Mouse (Mus musculus) heart, embryonic 13.5 days (tissue): ENCODE results near the gene Agap1. TPM values are rescaled to one million over a fixed set of nuclear protein-coding genes. Genes with fewer than 3 reads are reported as not detected.

Experiments used
- ATAC-seq: fragments of 200-750 bp; cut with Nextera tagmentation; 2 replicates; pipeline ENCODE4 v1.8.0; 2017; ENCODE audit warnings: moderate TSS enrichment; ENCODE audit not compliant: insufficient number of reproducible peaks, low FRiP score, low TSS enrichment; ENCODE audit errors: extremely low read depth
- H3K27ac ChIP-seq: fragments of 300-500 bp; sonication (generic); replicated peaks from 2 replicates; pipeline ENCODE4 v1.5.1; 2015; ENCODE audit warnings: moderate library complexity, mild to moderate bottlenecking, inconsistent platforms
- H3K27me3 ChIP-seq: fragments of 300-500 bp; sonication (generic); replicated peaks from 2 replicates; pipeline ENCODE4 v1.6.1; 2015; ENCODE audit warnings: mild to moderate bottlenecking, inconsistent platforms
- H3K36me3 ChIP-seq: fragments of 300-500 bp; sonication (generic); 2 replicates; pipeline ENCODE4 v1.6.1; 2015; ENCODE audit warnings: mild to moderate bottlenecking, inconsistent platforms
- H3K4me1 ChIP-seq: fragments of 300-500 bp; sonication (generic); 2 replicates; pipeline ENCODE4 v1.6.1; 2015; ENCODE audit warnings: inconsistent platforms
- H3K4me2 ChIP-seq: fragments of 300-500 bp; sonication (generic); 2 replicates; pipeline ENCODE4 v1.6.1; 2015; ENCODE audit warnings: inconsistent platforms, mild to moderate bottlenecking, moderate library complexity
- H3K4me3 ChIP-seq: fragments of 300-500 bp; sonication (generic); 2 replicates; pipeline ENCODE4 v1.5.1; 2015; ENCODE audit warnings: moderate library complexity, mild to moderate bottlenecking, inconsistent platforms
- H3K9ac ChIP-seq: fragments of 300-500 bp; sonication (generic); 2 replicates; pipeline ENCODE4 v1.6.1; 2015; ENCODE audit warnings: inconsistent platforms, mild to moderate bottlenecking, moderate library complexity
- H3K9me3 ChIP-seq: fragments of 300-500 bp; sonication (generic); 2 replicates; pipeline ENCODE4 v1.6.1; 2016; ENCODE audit warnings: inconsistent platforms
- WGBS: fragments of 180-500 bp; shearing (Covaris S2); methylation state at CpG from one replicate; pipeline ENCODE4 v1.1.7; 2015; ENCODE audit warnings: mixed read lengths; 5-methylcytosine and 5-hydroxymethylcytosine counted together
- polyA plus RNA-seq: library from polyadenylated mRNA; unstranded; fragments of >200 nt; fragmentation: Nextera tagmentation; extraction: Ambion mirVana; gene quantifications from 2 replicates; pipeline ENCODE4 v1.2.1, GENCODE M21; 2015

Agap1 gene
- 7.1 TPM in 2 replicates for polyA plus RNA-seq

DNA sequence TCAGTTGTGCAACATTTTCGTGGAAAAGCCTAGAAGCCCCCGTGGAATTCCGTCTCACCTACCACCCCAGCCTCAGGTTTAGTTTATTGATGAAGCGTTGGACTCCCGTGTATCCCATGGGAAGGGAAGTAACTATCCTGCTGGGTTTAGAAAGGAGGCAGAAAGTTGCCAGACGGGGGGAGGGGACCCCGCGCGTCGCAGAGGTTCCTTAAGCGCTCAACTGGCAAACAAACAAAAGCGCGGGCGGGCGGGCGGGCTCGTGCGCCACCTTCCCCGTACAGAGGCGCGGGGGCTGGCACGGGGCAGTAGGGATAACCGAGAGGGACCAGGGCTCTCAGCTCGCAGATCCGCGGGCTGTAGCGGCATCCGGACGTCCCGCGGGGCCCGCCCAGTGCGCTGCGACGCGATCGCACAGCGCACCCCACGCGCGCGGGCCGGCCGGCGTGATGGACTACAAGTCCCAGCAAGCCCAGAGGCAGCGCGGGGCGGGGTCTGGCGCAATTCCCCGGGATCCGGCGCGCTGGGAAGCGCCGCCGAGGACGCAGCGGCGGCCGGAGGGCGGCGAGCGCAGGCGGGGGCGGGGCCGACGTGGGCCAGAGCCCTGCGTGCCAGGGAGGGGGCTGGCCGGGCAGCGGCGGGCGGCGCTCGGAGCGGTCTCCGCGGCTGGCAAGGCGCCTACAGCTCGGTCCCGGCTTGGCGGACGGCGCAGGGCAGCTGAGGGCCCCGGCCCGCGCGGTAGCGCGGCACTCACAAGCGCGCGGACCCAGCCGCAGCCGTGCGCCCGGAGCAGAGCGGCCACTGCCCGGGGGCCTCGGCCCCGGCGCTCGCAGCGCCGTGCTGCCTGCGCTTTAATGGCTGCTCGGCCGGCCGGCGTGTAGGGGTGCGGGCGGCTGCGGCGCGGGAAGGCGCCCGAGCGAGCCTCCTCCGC is at the start of gene Agap1:
Gene Agap1, plus strand, starts transcription at position 611 of the 928 bp plus-strand sequence.
- under 1% methylated on average over 75 of the region's 118 CpGs for WGBS
- Histone ChIP-seq H3K4me2 (peak within 1 kb of the TSS; percentile 98), H3K9me3 (0 out of 2 replicates have a peak, but pooled peaks cover 10% of the 10 kb centered on the region)

DNA sequence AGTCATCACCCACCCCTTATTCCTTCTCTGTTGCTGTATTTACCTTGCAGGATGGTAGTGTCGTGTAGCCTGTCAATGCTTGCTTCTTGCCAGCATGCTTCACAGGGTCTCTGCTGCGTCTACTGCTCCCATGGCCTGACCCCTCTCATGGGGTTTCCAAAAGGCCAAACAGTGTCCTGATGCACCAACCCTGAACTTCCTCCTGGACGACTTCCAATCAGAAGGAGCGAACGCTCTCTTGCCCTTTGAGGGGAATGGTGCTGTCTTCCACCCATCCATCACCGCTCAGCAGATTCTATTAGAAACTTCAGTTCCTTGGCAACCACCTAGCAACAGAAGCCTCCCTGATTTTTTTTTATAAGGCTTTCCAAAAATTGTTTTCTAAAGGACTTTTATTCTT is 48.6 kb upstream of the Agap1 start:
- Histone ChIP-seq H3K4me3 (no peak overlapping the region), H3K9ac (no peak overlapping the region), H3K4me2 (no peak overlapping the region), H3K36me3 (no peaks in the 10 kb centered on the region), H3K4me1 (no peaks in the 10 kb centered on the region), H3K9me3 (0 out of 2 replicates have a peak, but pooled peaks cover 3% of the 10 kb centered on the region), H3K27ac (no peak overlapping the region), H3K27me3 (no peaks in the 10 kb centered on the region)
- no peak for ATAC-seq
- 68% methylated on average over 6 of the region's 6 CpGs for WGBS

More for the DNA sequence above, at the start of gene Agap1:
- Histone ChIP-seq H3K4me1 (peaks cover 31% of the 10 kb centered on the region), H3K27me3 (no peaks in the 10 kb centered on the region), H3K9ac (peak within 1 kb of the TSS; percentile 96), H3K36me3 (peaks cover 11% of the 10 kb centered on the region; the same call in 1 of the 2 replicates), H3K27ac (peak within 1 kb of the TSS; percentile 87), H3K4me3 (peak within 1 kb of the TSS; percentile 89)
- peak; percentile 83 for ATAC-seq

GRCm38 (mm10) chr1:89407986-89408385 is 46.6 kb upstream of the Agap1 start:
- no peak for ATAC-seq
- 0 out of 2 replicates have a peak, but pooled peaks cover 3% of the 10 kb centered on the region for H3K9me3 ChIP-seq
- no peak overlapping the region for H3K4me2 ChIP-seq
- WGBS = 73% methylated on average over 8 of the region's 8 CpGs
- no peak overlapping the region for H3K9ac ChIP-seq
- H3K27ac ChIP-seq = no peak overlapping the region
- H3K27me3 ChIP-seq = peaks cover 6% of the 10 kb centered on the region; the same call in 1 of the 2 replicates
- no peaks in the 10 kb centered on the region for H3K4me1 ChIP-seq
- no peak overlapping the region for H3K4me3 ChIP-seq
- H3K36me3 ChIP-seq = no peaks in the 10 kb centered on the region

GRCm38 (mm10) chr1:89413122-89413521 is 41.5 kb upstream of the Agap1 start:
- Histone ChIP-seq H3K27ac (no peak overlapping the region), H3K27me3 (peaks cover 6% of the 10 kb centered on the region; the same call in 1 of the 2 replicates), H3K4me1 (no peaks in the 10 kb centered on the region), H3K4me3 (no peak overlapping the region), H3K9me3 (no peaks in the 10 kb centered on the region), H3K36me3 (no peaks in the 10 kb centered on the region), H3K4me2 (no peak overlapping the region), H3K9ac (no peak overlapping the region)
- no peak for ATAC-seq
- 60% methylated on average over 2 of the region's 2 CpGs for WGBS

- Histone ChIP-seq H3K36me3 (no peaks in the 10 kb centered on the region), H3K9ac (no peak overlapping the region), H3K4me2 (no peak overlapping the region), H3K27ac (no peak overlapping the region), H3K27me3 (peaks cover 6% of the 10 kb centered on the region; the same call in 1 of the 2 replicates), H3K4me3 (no peak overlapping the region), H3K4me1 (no peaks in the 10 kb centered on the region), H3K9me3 (no peaks in the 10 kb centered on the region)
- WGBS = 78% methylated on average over 9 of the region's 9 CpGs
- no peak for ATAC-seq
Measured at GRCm38 (mm10) chr1:89414563-89414962, 40.0 kb upstream of the Agap1 start.

GRCm38 (mm10) chr1:89416929-89417328 is 37.7 kb upstream of the Agap1 start:
- Histone ChIP-seq H3K4me3 (no peak overlapping the region), H3K36me3 (no peaks in the 10 kb centered on the region), H3K27me3 (peaks cover 6% of the 10 kb centered on the region; the same call in 1 of the 2 replicates), H3K9ac (no peak overlapping the region), H3K9me3 (no peaks in the 10 kb centered on the region), H3K27ac (no peak overlapping the region), H3K4me2 (no peak overlapping the region), H3K4me1 (peaks cover 6% of the 10 kb centered on the region)
- no peak for ATAC-seq
- WGBS = 29% methylated on average over 5 of the region's 5 CpGs

- WGBS = 54% methylated on average over 11 of the region's 11 CpGs
- no peak overlapping the region for H3K4me3 ChIP-seq
- no peak for ATAC-seq
- H3K4me1 ChIP-seq = peaks cover 13% of the 10 kb centered on the region
- no peaks in the 10 kb centered on the region for H3K36me3 ChIP-seq
- H3K9ac ChIP-seq = no peak overlapping the region
- H3K27me3 ChIP-seq = no peaks in the 10 kb centered on the region
- H3K27ac ChIP-seq = 0 out of 2 replicates have a peak overlapping the region, but pooled peaks have one; percentile 8
- no peak overlapping the region for H3K4me2 ChIP-seq
- no peaks in the 10 kb centered on the region for H3K9me3 ChIP-seq
Measured at GRCm38 (mm10) chr1:89420642-89421041, 34.0 kb upstream of the Agap1 start.

GRCm38 (mm10) chr1:89421401-89421800 is 33.2 kb upstream of the Agap1 start:
- H3K9me3 ChIP-seq = no peaks in the 10 kb centered on the region
- no peak overlapping the region for H3K4me3 ChIP-seq
- no peak overlapping the region for H3K4me2 ChIP-seq
- H3K27ac ChIP-seq = no peak overlapping the region
- peaks cover 13% of the 10 kb centered on the region for H3K4me1 ChIP-seq
- no peaks in the 10 kb centered on the region for H3K27me3 ChIP-seq
- H3K36me3 ChIP-seq = no peaks in the 10 kb centered on the region
- ATAC-seq = no peak
- WGBS = 60% methylated on average over 4 of the region's 4 CpGs
- H3K9ac ChIP-seq = no peak overlapping the region

- no peaks in the 10 kb centered on the region for H3K36me3 ChIP-seq
- no peaks in the 10 kb centered on the region for H3K9me3 ChIP-seq
- ATAC-seq = no peak
- 56% methylated on average over 6 of the region's 6 CpGs for WGBS
- H3K4me3 ChIP-seq = no peak overlapping the region
- no peaks in the 10 kb centered on the region for H3K27me3 ChIP-seq
- no peak overlapping the region for H3K9ac ChIP-seq
- peak overlapping the region; percentile 50; the same call in 1 of the 2 replicates for H3K27ac ChIP-seq
- peaks cover 16% of the 10 kb centered on the region for H3K4me1 ChIP-seq
- H3K4me2 ChIP-seq = no peak overlapping the region
Measured at GRCm38 (mm10) chr1:89424563-89424962, 30.0 kb upstream of the Agap1 start.

GRCm38 (mm10) chr1:89426137-89426536 is 28.5 kb upstream of the Agap1 start:
- 64% methylated on average over 8 of the region's 8 CpGs for WGBS
- H3K27me3 ChIP-seq = no peaks in the 10 kb centered on the region

DNA sequence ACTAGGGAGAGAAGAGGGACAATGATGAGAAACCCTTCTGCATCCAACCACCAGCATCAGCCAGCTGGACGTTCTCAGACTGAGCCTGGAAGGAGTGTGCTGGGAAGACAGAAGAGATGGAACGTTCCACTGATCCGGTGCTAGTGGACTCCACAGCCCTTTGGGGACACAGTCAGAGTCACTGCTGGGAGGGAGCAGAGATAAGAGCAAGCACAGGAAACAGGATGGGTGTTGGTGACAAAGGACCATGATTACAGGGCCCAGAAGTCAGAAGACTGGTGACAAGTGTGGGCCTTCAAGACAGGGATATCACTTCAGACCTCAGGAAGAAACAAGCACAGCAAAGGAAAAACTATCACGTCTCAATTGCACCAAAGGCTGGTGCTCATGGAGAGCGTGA is 25.9 kb upstream of the Agap1 start:
- Histone ChIP-seq H3K27ac (peak overlapping the region; percentile 36; the same call in 1 of the 2 replicates), H3K4me1 (peaks cover 9% of the 10 kb centered on the region), H3K36me3 (no peaks in the 10 kb centered on the region), H3K27me3 (no peaks in the 10 kb centered on the region; the same call in 1 of the 2 replicates), H3K4me2 (no peak overlapping the region), H3K4me3 (no peak overlapping the region), H3K9ac (no peak overlapping the region), H3K9me3 (no peaks in the 10 kb centered on the region)
- WGBS = 44% methylated on average over 5 of the region's 5 CpGs
- no peak for ATAC-seq

More at GRCm38 (mm10) chr1:89426137-89426536, 28.5 kb upstream of the Agap1 start:
- Histone ChIP-seq H3K4me2 (no peak overlapping the region), H3K4me1 (peaks cover 16% of the 10 kb centered on the region), H3K9ac (no peak overlapping the region; the same call in 1 of the 2 replicates), H3K9me3 (no peaks in the 10 kb centered on the region), H3K27ac (no peak overlapping the region), H3K36me3 (no peaks in the 10 kb centered on the region), H3K4me3 (no peak overlapping the region)
- ATAC-seq = no peak
